Mouse (Mus musculus) midbrain, embryonic 14.5 days (tissue): ENCODE measurements at regions not wholly inside any gene's neighbourhood (a gene's known extent, or its start where the extent isn't known, plus 50 kb on each side); places are given as distances from the start of the nearest gene placed in this dataset.

Experiments
- ATAC-seq: fragments of 200-750 bp; cut with Nextera tagmentation; 2 replicates; pipeline ENCODE4 v1.8.0; 2017; ENCODE audit warnings: moderate number of reproducible peaks, moderate library complexity; ENCODE audit not compliant: low FRiP score, low TSS enrichment
- DNase-seq: peaks from one replicate; pipeline ENCODE4 v3.0.0-alpha.2; 2015
- H3K27ac ChIP-seq: fragments of 300-500 bp; sonication (generic); replicated peaks from 2 replicates; pipeline ENCODE4 v1.5.1; 2014; ENCODE audit warnings: mild to moderate bottlenecking, low read depth, low read length, moderate library complexity
- H3K27me3 ChIP-seq: fragments of 300-500 bp; sonication (generic); 2 replicates; pipeline ENCODE4 v1.6.1; 2014; ENCODE audit warnings: low read length, control low read depth, mixed read lengths; ENCODE audit not compliant: control insufficient read depth, insufficient read depth
- H3K36me3 ChIP-seq: fragments of 300-500 bp; sonication (generic); 2 replicates; pipeline ENCODE4 v1.6.1; 2014; ENCODE audit warnings: low read length, control low read depth; ENCODE audit not compliant: control insufficient read depth, insufficient read depth
- H3K4me1 ChIP-seq: fragments of 300-500 bp; sonication (generic); 2 replicates; pipeline ENCODE4 v1.6.1; 2014; ENCODE audit warnings: mild to moderate bottlenecking, antibody characterized with exemption, low read length, control low read depth; ENCODE audit not compliant: control insufficient read depth, insufficient read depth
- H3K4me2 ChIP-seq: fragments of 300-500 bp; sonication (generic); 2 replicates; pipeline ENCODE4 v1.6.1; 2014; ENCODE audit warnings: mild to moderate bottlenecking, low read length, moderate library complexity
- H3K4me3 ChIP-seq: fragments of 300-500 bp; sonication (generic); replicated peaks from 2 replicates; pipeline ENCODE4 v1.5.1; 2014; ENCODE audit warnings: low read depth, low read length
- H3K9ac ChIP-seq: fragments of 300-500 bp; sonication (generic); replicated peaks from 2 replicates; pipeline ENCODE4 v1.6.1; 2014; ENCODE audit warnings: mild to moderate bottlenecking, low read length, moderate library complexity
- H3K9me3 ChIP-seq: fragments of 300-500 bp; sonication (generic); 2 replicates; pipeline ENCODE4 v1.6.1; 2016; ENCODE audit warnings: low read length, control low read depth, mixed read lengths; ENCODE audit not compliant: control insufficient read depth
- WGBS: fragments of 180-500 bp; shearing (Covaris S2); extraction: QIAGEN DNeasy Blood & Tissue Kit; methylation state at CpG from one replicate; pipeline ENCODE4 v1.1.7; 2014; 5-methylcytosine and 5-hydroxymethylcytosine counted together

DNA sequence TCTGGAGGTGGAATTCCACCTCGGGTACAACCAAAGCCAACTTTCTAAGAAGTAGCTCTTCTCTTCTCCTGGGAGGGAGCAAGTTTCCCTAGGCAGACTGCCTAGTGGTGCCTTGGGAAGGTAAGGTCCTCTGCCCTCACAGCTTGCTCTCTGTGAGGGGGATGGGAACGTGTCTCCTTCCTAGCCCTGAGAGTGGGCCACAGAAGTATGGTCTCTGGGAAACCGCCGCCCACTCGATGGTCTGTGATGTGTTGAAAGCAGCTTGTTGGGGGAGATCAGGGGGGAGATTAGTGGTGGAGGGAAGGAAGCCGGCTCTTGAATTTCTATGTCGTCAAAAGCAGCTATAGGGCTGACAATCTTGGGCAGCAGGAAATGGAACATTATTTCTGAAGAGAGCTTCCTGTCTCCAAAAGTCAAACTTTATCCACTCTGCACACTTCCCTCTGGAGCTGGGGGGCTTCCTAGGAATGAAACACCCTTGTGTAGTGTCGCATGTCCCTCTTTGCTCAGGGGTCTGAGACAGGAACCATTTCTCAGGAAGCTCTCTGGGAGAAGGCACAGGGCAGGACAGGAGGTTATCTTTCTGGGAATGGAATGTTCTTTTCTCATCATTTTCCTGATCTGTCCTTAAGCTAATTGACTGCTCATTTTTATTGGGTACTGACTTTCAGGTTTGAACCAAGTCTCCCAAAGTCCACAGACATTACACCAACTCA, 113.8 kb upstream of the Nr5a2 start:
- no peak overlapping the region for H3K27ac ChIP-seq
- WGBS: 75% methylated on average over 8 of the region's 8 CpGs
- no peak for ATAC-seq

DNA sequence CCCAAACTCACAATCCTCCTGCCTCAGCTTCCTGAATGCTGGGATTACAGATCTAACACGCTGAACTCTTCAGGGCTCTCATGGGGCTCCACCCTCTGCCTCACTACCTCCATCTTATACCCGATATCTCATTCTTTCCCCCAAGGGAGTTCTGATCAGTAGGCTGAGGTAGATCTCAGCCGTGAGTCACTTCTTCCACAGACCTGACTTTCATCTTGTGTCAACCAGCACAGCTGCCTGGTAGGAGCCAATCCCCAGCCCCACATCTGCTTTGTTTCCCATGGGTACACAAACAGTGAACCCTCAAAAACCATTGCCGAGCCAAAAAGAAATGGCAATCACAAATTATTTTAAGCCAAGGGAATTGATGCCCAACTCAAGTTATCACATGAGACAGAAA, 100.7 kb upstream of the Nr5a2 start:
- no peak for ATAC-seq
- Histone ChIP-seq H3K4me3 (no peak overlapping the region), H3K4me2 (no peak overlapping the region), H3K9me3 (no peaks in the 10 kb centered on the region), H3K27me3 (no peaks in the 10 kb centered on the region), H3K27ac (no peak overlapping the region), H3K9ac (no peak overlapping the region), H3K4me1 (no peaks in the 10 kb centered on the region), H3K36me3 (no peaks in the 10 kb centered on the region)
- DNase-seq: no peak
- WGBS: 94% methylated on average over 4 of the region's 4 CpGs

More for the DNA sequence above, 113.8 kb upstream of the Nr5a2 start:
- Histone ChIP-seq H3K36me3 (no peaks in the 10 kb centered on the region), H3K27me3 (no peaks in the 10 kb centered on the region), H3K4me1 (no peaks in the 10 kb centered on the region), H3K9ac (no peak overlapping the region), H3K9me3 (no peaks in the 10 kb centered on the region), H3K4me3 (no peak overlapping the region), H3K4me2 (no peak overlapping the region)
- no peak for DNase-seq

DNA sequence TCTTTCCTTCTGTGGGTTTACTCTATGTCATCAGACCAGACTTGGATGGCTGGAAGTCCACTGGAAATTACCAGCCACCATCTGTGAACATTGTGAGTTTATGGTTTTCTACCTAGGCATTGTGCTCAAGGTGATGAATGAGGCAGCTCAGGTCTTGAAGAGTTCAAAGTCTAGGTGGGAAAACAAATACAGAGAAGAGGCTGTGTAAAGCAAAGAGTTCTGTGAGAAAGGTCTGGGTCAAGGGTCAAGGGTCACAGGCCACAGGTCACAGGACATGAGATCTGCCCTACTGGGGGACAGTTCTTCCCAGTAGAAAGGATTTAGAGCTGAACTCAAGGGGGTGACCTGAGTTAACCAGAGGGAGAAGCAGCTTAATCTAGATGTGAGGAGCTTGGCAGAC, 92.9 kb upstream of the Nr5a2 start:
- H3K27me3 ChIP-seq: no peaks in the 10 kb centered on the region
- ATAC-seq: no peak
- no peaks in the 10 kb centered on the region for H3K4me1 ChIP-seq
- H3K4me3 ChIP-seq: no peak overlapping the region
- no peaks in the 10 kb centered on the region for H3K36me3 ChIP-seq
- DNase-seq: no peak
- H3K9me3 ChIP-seq: no peaks in the 10 kb centered on the region
- H3K4me2 ChIP-seq: no peak overlapping the region
- H3K27ac ChIP-seq: no peak overlapping the region
- H3K9ac ChIP-seq: no peak overlapping the region

DNA sequence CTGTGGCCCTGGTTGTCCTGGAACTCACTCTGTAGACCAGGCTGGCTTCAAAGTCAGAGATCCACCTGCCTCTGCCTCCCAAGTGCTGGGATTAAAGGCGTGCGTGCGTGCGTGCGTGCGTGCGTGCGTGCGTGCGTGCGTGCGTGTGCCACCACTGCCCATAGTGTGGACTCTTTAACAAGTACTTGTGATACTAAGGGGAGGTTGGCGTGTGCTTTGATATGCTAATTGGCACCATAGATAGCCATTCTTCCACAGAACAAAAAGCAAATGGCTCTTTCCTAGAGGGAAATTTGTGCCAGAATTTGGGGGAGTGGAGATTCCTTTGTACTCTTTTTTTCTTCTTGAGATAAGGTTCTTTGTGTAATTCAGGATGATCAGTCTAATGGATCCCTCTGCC, 91.3 kb upstream of the Nr5a2 start:
- Histone ChIP-seq H3K36me3 (no peaks in the 10 kb centered on the region), H3K27ac (no peak overlapping the region), H3K4me2 (no peak overlapping the region), H3K4me1 (no peaks in the 10 kb centered on the region), H3K9ac (no peak overlapping the region), H3K4me3 (no peak overlapping the region), H3K27me3 (no peaks in the 10 kb centered on the region), H3K9me3 (no peaks in the 10 kb centered on the region)
- DNase-seq (no peak), ATAC-seq (no peak)
- 88% methylated on average over 13 of the region's 13 CpGs for WGBS

DNA sequence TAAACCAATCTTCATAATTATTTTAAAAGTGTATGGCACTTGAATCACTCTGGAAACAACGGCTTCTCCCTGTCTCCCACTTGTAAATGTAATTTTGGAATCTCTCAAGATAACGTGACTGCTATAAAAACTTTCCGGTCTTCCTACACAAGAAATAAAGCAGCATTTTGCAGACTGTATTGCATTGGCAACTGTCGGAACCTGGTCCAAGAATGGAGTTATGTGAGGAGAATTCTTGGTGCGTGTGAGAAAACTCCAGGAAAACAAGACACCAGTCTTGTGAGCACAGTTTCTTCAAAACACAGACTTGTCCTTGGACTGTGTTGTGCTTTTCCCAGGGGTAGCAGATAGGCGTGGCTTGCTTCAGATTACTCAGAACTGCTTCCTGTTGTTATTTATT, 83.8 kb upstream of the Nr5a2 start:
- H3K27ac ChIP-seq: no peak overlapping the region
- no peak for ATAC-seq
- H3K9ac ChIP-seq: no peak overlapping the region
- no peaks in the 10 kb centered on the region for H3K4me1 ChIP-seq
- no peak overlapping the region for H3K4me2 ChIP-seq
- H3K9me3 ChIP-seq: no peaks in the 10 kb centered on the region
- H3K4me3 ChIP-seq: no peak overlapping the region
- no peak for DNase-seq
- no peaks in the 10 kb centered on the region for H3K27me3 ChIP-seq
- 92% methylated on average over 6 of the region's 6 CpGs for WGBS
- H3K36me3 ChIP-seq: no peaks in the 10 kb centered on the region

DNA sequence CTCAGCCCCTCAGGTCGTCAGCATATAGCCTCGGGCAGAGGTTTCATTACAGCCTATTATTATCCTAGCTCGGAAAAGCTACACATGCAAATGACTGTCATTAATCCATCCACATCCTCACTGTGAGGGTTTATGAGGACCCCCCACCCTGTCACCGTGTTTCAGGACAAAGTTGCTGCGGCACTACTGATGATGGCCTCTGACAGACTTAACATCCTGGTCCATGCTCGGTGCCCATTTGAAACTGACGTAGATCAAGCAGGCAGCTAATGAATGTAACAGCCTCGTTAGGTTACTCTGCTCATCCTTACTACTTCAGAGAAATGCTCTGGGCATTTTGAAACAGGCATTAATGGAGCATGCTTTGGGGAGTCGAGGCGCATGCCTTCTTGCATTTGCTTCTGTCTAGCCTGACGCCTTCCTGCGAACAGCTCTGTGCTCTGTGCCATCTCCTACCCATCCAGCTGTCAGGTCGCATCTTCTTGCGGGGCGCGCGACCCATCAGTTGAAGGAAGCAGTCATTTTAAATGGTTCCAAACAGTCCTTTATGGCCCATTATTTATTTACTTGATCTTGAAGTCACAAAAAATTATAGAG, 82.3 kb upstream of the Nr5a2 start:
- Histone ChIP-seq H3K4me3 (no peak overlapping the region), H3K27me3 (no peaks in the 10 kb centered on the region)

DNA sequence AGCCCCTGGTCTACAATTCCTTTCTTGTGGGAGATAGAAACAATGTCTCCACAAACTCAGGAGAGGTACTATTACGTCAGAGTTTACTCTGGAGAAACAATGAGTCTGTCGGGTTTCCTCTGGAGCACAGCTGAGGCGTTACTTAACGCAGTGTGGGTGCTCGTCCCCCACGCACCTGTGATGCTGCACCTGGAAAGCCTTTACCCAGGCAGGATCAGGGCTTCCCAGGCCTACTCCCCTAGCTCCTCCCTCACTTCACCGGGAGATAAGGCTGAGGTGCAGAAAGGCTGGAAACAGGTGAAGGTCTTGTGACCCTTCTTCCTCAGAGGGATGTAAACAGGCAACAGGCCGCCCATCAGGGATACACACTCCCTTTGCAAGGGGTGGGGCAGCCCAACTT, 80.7 kb upstream of the Nr5a2 start:
- Histone ChIP-seq H3K4me3 (no peak overlapping the region), H3K36me3 (no peaks in the 10 kb centered on the region), H3K27ac (no peak overlapping the region), H3K27me3 (no peaks in the 10 kb centered on the region), H3K9me3 (no peaks in the 10 kb centered on the region), H3K4me1 (no peaks in the 10 kb centered on the region), H3K4me2 (no peak overlapping the region), H3K9ac (no peak overlapping the region)
- no peak for DNase-seq
- no peak for ATAC-seq
- 69% methylated on average over 8 of the region's 8 CpGs for WGBS

More for the DNA sequence above, 82.3 kb upstream of the Nr5a2 start:
- H3K9me3 ChIP-seq: no peaks in the 10 kb centered on the region
- no peak overlapping the region for H3K4me2 ChIP-seq
- 72% methylated on average over 17 of the region's 17 CpGs for WGBS
- no peak overlapping the region for H3K9ac ChIP-seq
- no peaks in the 10 kb centered on the region for H3K4me1 ChIP-seq
- no peaks in the 10 kb centered on the region for H3K36me3 ChIP-seq
- no peak overlapping the region for H3K27ac ChIP-seq
- no peak for ATAC-seq
- DNase-seq: peak; percentile 49

DNA sequence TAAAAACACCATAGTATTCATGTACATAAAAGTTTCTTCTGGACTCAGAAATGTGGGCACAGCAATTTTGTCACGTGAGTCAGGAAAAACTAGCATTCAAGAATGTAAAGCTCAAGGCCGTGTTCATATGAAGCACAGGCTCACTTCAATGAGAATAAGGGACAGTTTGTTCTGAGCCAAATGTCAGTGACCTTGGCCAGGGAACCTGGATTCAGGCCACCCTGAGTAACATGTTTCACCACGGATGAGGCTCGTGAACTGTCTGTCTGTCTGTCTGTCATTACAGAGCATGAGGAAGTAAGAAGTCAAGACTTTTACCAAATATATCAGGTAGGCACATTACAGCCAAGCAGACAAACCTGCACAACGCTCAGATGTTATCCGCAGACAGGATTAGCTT, 74.3 kb upstream of the Nr5a2 start:
- Histone ChIP-seq H3K4me3 (no peak overlapping the region), H3K9me3 (no peaks in the 10 kb centered on the region), H3K27me3 (no peaks in the 10 kb centered on the region), H3K36me3 (no peaks in the 10 kb centered on the region), H3K4me1 (no peaks in the 10 kb centered on the region), H3K9ac (no peak overlapping the region), H3K4me2 (no peak overlapping the region), H3K27ac (no peak overlapping the region)
- 93% methylated on average over 6 of the region's 6 CpGs for WGBS
- ATAC-seq (no peak), DNase-seq (no peak)

DNA sequence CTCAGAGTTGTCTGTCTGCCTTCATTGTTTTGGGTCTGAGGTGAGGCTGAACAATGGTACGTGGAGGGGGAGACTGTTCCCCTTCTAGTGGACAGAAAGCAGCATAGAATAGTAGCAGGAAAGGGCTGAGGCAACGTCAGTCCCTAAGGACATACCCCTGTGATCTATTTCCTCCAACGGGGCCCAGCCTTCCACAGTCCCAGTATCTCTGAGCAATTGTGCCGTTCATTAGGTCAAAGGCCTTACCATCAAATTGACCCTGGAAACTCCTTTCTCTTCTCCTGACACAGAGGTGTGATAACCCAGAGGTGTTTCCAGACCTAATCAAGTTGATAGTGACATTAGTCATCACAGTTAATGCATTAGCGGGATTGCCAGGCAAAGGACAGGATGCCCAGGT, 73.4 kb upstream of the Nr5a2 start:
- WGBS: 85% methylated on average over 5 of the region's 5 CpGs
- H3K27ac ChIP-seq: no peak overlapping the region
- no peak overlapping the region for H3K4me3 ChIP-seq
- DNase-seq: no peak
- H3K9ac ChIP-seq: no peak overlapping the region
- no peaks in the 10 kb centered on the region for H3K27me3 ChIP-seq
- no peaks in the 10 kb centered on the region for H3K36me3 ChIP-seq
- H3K4me1 ChIP-seq: no peaks in the 10 kb centered on the region
- H3K4me2 ChIP-seq: no peak overlapping the region
- no peak for ATAC-seq
- no peaks in the 10 kb centered on the region for H3K9me3 ChIP-seq
